Mouse (Mus musculus): ENCODE results near the gene Galntl6. TPM values are rescaled to one million over a fixed set of nuclear protein-coding genes. Genes with fewer than 3 reads are reported as not detected.

The Galntl6 gene
- polyA plus RNA-seq, 1 experiment from 2014 or later = not detected

DNA sequence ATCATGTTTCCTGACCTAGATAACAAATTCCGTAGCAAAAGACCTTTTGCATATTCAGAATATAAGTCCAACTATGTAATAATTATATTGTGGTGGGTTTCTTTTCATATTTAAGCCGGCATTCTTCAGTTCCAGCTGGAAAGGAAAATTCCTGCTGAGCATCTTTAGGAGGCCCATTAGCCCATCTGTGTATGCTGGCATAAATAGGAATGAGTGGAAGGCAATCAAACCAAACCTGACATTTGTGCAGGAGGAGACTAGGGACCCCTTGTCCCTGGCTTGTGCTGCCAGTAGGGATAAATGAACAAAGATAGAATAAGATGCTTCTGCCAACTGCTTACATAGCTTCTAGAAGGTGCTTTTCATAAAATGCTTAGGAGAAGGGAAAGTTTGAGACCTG is 243.4 kb downstream of the Galntl6 start:
- no peak for DNase-seq
- no peaks in the 10 kb centered on the region for H3K27me3 ChIP-seq (ENCODE audit: insufficient read depth, low read length)
- H3K27ac ChIP-seq (ENCODE audit: low read depth) = no peak overlapping the region
- no peak overlapping the region for H3K4me3 ChIP-seq (ENCODE audit: low read depth, low read length)
- TF ChIP-seq EP300 (IDR thresholded peaks at IDR 0.05; ENCODE audit: low read depth) (no peak), CTCF (IDR thresholded peaks at IDR 0.05; ENCODE audit: low read depth) (no peak)
- H3K4me1 ChIP-seq (ENCODE audit: insufficient read depth) = no peaks in the 10 kb centered on the region
- no peak overlapping the region for H3K9ac ChIP-seq (replicated peaks)
- H3K4me2 ChIP-seq (ENCODE audit: low read depth, low read length) = no peak overlapping the region
- WGBS (ENCODE audit: insufficient replicate concordance) = 72% methylated on average over 2 of the region's 2 CpGs
- no peaks in the 10 kb centered on the region for H3K9me3 ChIP-seq (ENCODE audit: low read length)
- H3K36me3 ChIP-seq (replicated peaks; ENCODE audit: insufficient read depth, low read length) = no peaks in the 10 kb centered on the region
- ATAC-seq = no peak

DNA sequence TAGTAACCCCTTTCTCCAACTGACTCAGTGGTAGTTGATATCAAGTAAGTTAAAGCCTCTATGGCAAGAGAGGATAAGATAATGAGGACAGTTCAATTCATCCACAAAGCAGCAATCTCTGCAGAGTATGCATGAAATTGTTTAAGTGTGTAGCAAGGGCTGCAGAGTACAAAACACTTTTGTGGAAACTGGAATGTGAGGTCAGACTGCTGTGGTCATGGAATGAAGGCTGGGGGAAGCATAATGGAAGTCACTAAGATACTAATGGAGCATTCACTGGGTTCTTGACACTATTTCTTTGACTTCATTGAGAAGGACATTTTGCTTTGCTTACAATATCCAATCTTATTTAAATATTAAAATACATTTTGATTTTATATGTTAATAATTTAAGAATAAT is 252.4 kb downstream of the Galntl6 start:
- H3K9ac ChIP-seq (replicated peaks) = no peak overlapping the region
- ATAC-seq (no peak), DNase-seq (no peak)
- H3K36me3 ChIP-seq (replicated peaks; ENCODE audit: insufficient read depth, low read length) = no peaks in the 10 kb centered on the region
- H3K9me3 ChIP-seq (ENCODE audit: low read length) = no peaks in the 10 kb centered on the region
- TF ChIP-seq EP300 (IDR thresholded peaks at IDR 0.05; ENCODE audit: low read depth) = no peak
- TF ChIP-seq CTCF (IDR thresholded peaks at IDR 0.05; ENCODE audit: low read depth) = no peak
- H3K4me3 ChIP-seq (ENCODE audit: low read depth, low read length) = no peak overlapping the region
- no peaks in the 10 kb centered on the region for H3K4me1 ChIP-seq (ENCODE audit: insufficient read depth)
- H3K27me3 ChIP-seq (ENCODE audit: insufficient read depth, low read length) = no peaks in the 10 kb centered on the region
- H3K27ac ChIP-seq (ENCODE audit: low read depth) = no peak overlapping the region
- no peak overlapping the region for H3K4me2 ChIP-seq (ENCODE audit: low read depth, low read length)

GRCm38 (mm10) chr8:58655631-58656030 is 256.8 kb downstream of the Galntl6 start:
- no peaks in the 10 kb centered on the region for H3K4me1 ChIP-seq (ENCODE audit: insufficient read depth)
- TF ChIP-seq EP300 (IDR thresholded peaks at IDR 0.05; ENCODE audit: low read depth) (no peak), CTCF (IDR thresholded peaks at IDR 0.05; ENCODE audit: low read depth) (no peak)
- H3K4me3 ChIP-seq (ENCODE audit: low read depth, low read length) = no peak overlapping the region
- ATAC-seq = no peak
- H3K27ac ChIP-seq (ENCODE audit: low read depth) = no peak overlapping the region
- DNase-seq = no peak
- WGBS (ENCODE audit: insufficient replicate concordance) = 66% methylated on average over 4 of the region's 4 CpGs
- no peaks in the 10 kb centered on the region for H3K27me3 ChIP-seq (ENCODE audit: insufficient read depth, low read length)
- H3K36me3 ChIP-seq (replicated peaks; ENCODE audit: insufficient read depth, low read length) = no peaks in the 10 kb centered on the region
- no peak overlapping the region for H3K9ac ChIP-seq (replicated peaks)
- H3K9me3 ChIP-seq (ENCODE audit: low read length) = no peaks in the 10 kb centered on the region
- no peak overlapping the region for H3K4me2 ChIP-seq (ENCODE audit: low read depth, low read length)

DNA sequence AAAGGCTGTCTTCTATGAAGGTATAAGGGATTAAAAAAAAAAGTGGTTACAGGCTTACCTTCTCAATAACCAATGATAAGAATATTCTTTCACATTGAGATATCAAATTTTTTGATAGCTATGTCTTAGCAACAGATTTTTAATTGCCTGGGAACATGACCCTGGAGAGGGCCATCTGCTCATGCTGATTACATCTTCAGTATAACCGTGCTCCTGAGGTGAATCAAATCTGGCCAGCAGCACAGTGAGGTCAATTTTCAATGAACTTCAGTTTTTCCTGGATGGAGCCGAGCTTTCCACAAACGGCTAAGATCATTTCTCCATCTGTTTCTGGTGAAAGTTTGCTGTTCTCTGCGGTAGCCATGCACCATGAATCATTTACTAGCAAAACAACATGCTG is 306.0 kb downstream of the Galntl6 start:
- Histone ChIP-seq H3K4me1 (ENCODE audit: insufficient read depth) (no peaks in the 10 kb centered on the region), H3K4me2 (ENCODE audit: low read depth, low read length) (no peak overlapping the region), H3K4me3 (ENCODE audit: low read depth, low read length) (no peak overlapping the region), H3K36me3 (replicated peaks; ENCODE audit: insufficient read depth, low read length) (no peaks in the 10 kb centered on the region), H3K27ac (ENCODE audit: low read depth) (no peak overlapping the region), H3K27me3 (ENCODE audit: insufficient read depth, low read length) (no peaks in the 10 kb centered on the region), H3K9me3 (ENCODE audit: low read length) (no peaks in the 10 kb centered on the region), H3K9ac (replicated peaks) (no peak overlapping the region)
- DNase-seq (no peak), ATAC-seq (no peak)
- 66% methylated on average over 4 of the region's 4 CpGs for WGBS (ENCODE audit: insufficient replicate concordance)
- TF ChIP-seq EP300 (IDR thresholded peaks at IDR 0.05; ENCODE audit: low read depth) (no peak), CTCF (IDR thresholded peaks at IDR 0.05; ENCODE audit: low read depth) (no peak)

- H3K36me3 ChIP-seq (replicated peaks; ENCODE audit: insufficient read depth, low read length) = no peaks in the 10 kb centered on the region
- no peaks in the 10 kb centered on the region for H3K9me3 ChIP-seq (ENCODE audit: low read length)
- DNase-seq (no peak), ATAC-seq (no peak)
- no peak overlapping the region for H3K4me2 ChIP-seq (ENCODE audit: low read depth, low read length)
- TF ChIP-seq CTCF (IDR thresholded peaks at IDR 0.05; ENCODE audit: low read depth) = no peak
- no peak for TF ChIP-seq EP300 (IDR thresholded peaks at IDR 0.05; ENCODE audit: low read depth)
- no peak overlapping the region for H3K27ac ChIP-seq (ENCODE audit: low read depth)
- no peak overlapping the region for H3K4me3 ChIP-seq (ENCODE audit: low read depth, low read length)
- no peaks in the 10 kb centered on the region for H3K27me3 ChIP-seq (ENCODE audit: insufficient read depth, low read length)
- H3K4me1 ChIP-seq (ENCODE audit: insufficient read depth) = no peaks in the 10 kb centered on the region
- H3K9ac ChIP-seq (replicated peaks) = no peak overlapping the region
- WGBS (ENCODE audit: insufficient replicate concordance) = 73% methylated on average over 4 of the region's 4 CpGs
Measured at GRCm38 (mm10) chr8:58604751-58605150, 307.7 kb downstream of the Galntl6 start.

GRCm38 (mm10) chr8:58597834-58598233 is 314.6 kb downstream of the Galntl6 start:
- no peak overlapping the region for H3K27ac ChIP-seq (ENCODE audit: low read depth)
- no peak overlapping the region for H3K4me3 ChIP-seq (ENCODE audit: low read depth, low read length)
- H3K9ac ChIP-seq (replicated peaks) = no peak overlapping the region
- H3K4me1 ChIP-seq (ENCODE audit: insufficient read depth) = no peaks in the 10 kb centered on the region
- no peaks in the 10 kb centered on the region for H3K27me3 ChIP-seq (ENCODE audit: insufficient read depth, low read length)
- DNase-seq (no peak), ATAC-seq (no peak)
- 67% methylated on average over 6 of the region's 6 CpGs for WGBS (ENCODE audit: insufficient replicate concordance)
- H3K36me3 ChIP-seq (replicated peaks; ENCODE audit: insufficient read depth, low read length) = no peaks in the 10 kb centered on the region
- no peak overlapping the region for H3K4me2 ChIP-seq (ENCODE audit: low read depth, low read length)
- TF ChIP-seq CTCF (IDR thresholded peaks at IDR 0.05; ENCODE audit: low read depth) (no peak), EP300 (IDR thresholded peaks at IDR 0.05; ENCODE audit: low read depth) (no peak)
- H3K9me3 ChIP-seq (ENCODE audit: low read length) = no peaks in the 10 kb centered on the region

DNA sequence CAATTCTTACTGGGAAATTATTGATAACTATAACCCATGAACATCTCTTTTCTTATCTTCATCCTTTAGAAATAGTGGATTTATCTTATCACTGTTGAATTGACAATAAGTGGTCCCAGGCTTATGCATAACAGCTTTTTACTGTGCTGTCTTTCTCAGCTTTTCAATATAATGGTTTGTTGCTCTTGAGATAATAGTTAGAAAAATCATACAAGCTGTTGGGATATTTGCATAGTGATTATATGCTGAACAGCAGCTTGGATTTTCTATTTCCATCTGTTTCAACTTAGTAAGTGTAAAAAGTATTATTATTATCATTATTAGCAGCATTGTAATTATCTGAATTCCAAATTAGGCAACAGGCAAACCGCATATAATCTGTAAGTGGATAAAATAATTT is 337.1 kb downstream of the Galntl6 start:
- Histone ChIP-seq H3K4me1 (ENCODE audit: insufficient read depth) (no peaks in the 10 kb centered on the region), H3K4me3 (ENCODE audit: low read depth, low read length) (no peak overlapping the region), H3K27ac (ENCODE audit: low read depth) (no peak overlapping the region), H3K9ac (replicated peaks) (no peak overlapping the region), H3K4me2 (ENCODE audit: low read depth, low read length) (no peak overlapping the region), H3K36me3 (replicated peaks; ENCODE audit: insufficient read depth, low read length) (no peaks in the 10 kb centered on the region), H3K9me3 (ENCODE audit: low read length) (no peaks in the 10 kb centered on the region), H3K27me3 (ENCODE audit: insufficient read depth, low read length) (no peaks in the 10 kb centered on the region)
- TF ChIP-seq CTCF (IDR thresholded peaks at IDR 0.05; ENCODE audit: low read depth) (no peak), EP300 (IDR thresholded peaks at IDR 0.05; ENCODE audit: low read depth) (no peak)
- 71% methylated on average over 1 of the region's 1 CpGs for WGBS (ENCODE audit: insufficient replicate concordance)
- DNase-seq = no peak
- no peak for ATAC-seq
